Mouse (Mus musculus) kidney, postnatal 0 days (tissue): ENCODE data around the gene Kdm5b. TPM values are rescaled to one million over a fixed set of nuclear protein-coding genes. Genes with fewer than 3 reads are reported as not detected.
"Not testable (repeated sequence)": the region's sequence is repeated elsewhere in the genome, so short reads cannot be mapped to it uniquely, and the experiment has no call there.

ENCODE experiments used
- ATAC-seq: fragments of 200-750 bp; cut with Nextera tagmentation; replicated peaks from 2 replicates; pipeline ENCODE4 v1.8.0; 2017; ENCODE audit warnings: low read depth, moderate number of reproducible peaks, moderate TSS enrichment, moderate library complexity; ENCODE audit not compliant: low FRiP score
- DNase-seq: peaks from one replicate; pipeline ENCODE4 v3.0.0-alpha.2; 2016; ENCODE audit warnings: low spot score
- H3K27ac ChIP-seq: fragments of 300-500 bp; sonication (generic); 2 replicates; pipeline ENCODE4 v1.5.1; 2014; ENCODE audit warnings: mild to moderate bottlenecking
- H3K27me3 ChIP-seq: fragments of 300-500 bp; sonication (generic); 2 replicates; pipeline ENCODE4 v1.6.1; 2014; ENCODE audit warnings: low read length, mixed read lengths; ENCODE audit not compliant: insufficient read depth
- H3K36me3 ChIP-seq: fragments of 300-500 bp; sonication (generic); 2 replicates; pipeline ENCODE4 v1.6.1; 2014; ENCODE audit warnings: low read length, mixed read lengths; ENCODE audit not compliant: insufficient read depth
- H3K4me1 ChIP-seq: fragments of 300-500 bp; sonication (generic); replicated peaks from 2 replicates; pipeline ENCODE4 v1.6.1; 2014; ENCODE audit warnings: antibody characterized with exemption, low read length, mixed read lengths; ENCODE audit not compliant: insufficient read depth
- H3K4me2 ChIP-seq: fragments of 300-500 bp; sonication (generic); 2 replicates; pipeline ENCODE4 v1.6.1; 2014; ENCODE audit warnings: mild to moderate bottlenecking, low read length, moderate library complexity, mixed read lengths
- H3K4me3 ChIP-seq: fragments of 300-500 bp; sonication (generic); replicated peaks from 2 replicates; pipeline ENCODE4 v1.5.1; 2014; ENCODE audit warnings: low read depth, low read length
- H3K9ac ChIP-seq: fragments of 300-500 bp; sonication (generic); 2 replicates; pipeline ENCODE4 v1.6.1; 2014; ENCODE audit warnings: low read depth, low read length
- H3K9me3 ChIP-seq: fragments of 300-500 bp; sonication (generic); replicated peaks from 2 replicates; pipeline ENCODE4 v1.6.1; 2016; ENCODE audit warnings: low read length, inconsistent platforms, mixed read lengths
- CTCF ChIP-seq: IDR thresholded peaks from 2 replicates; pipeline ENCODE4 v1.5.1; 2016; ENCODE audit warnings: antibody characterized with exemption, low read depth, mild to moderate bottlenecking, moderate library complexity
- WGBS: fragments of 180-500 bp; shearing (Covaris S2); extraction: QIAGEN DNeasy Blood & Tissue Kit; methylation state at CpG from one replicate; pipeline ENCODE4 v1.1.7; 2014; 5-methylcytosine and 5-hydroxymethylcytosine counted together
- polyA plus RNA-seq: library from polyadenylated mRNA; unstranded; fragments of >200 nt; fragmentation: Nextera tagmentation; extraction: Ambion mirVana; gene quantifications from 2 replicates; pipeline ENCODE4 v1.2.1, GENCODE M21; 2015

Kdm5b gene
- polyA plus RNA-seq, 1 experiment from 2014 or later = 40.2 TPM

GRCm38 (mm10) chr1:134516491-134517198 lies 43.3 kb upstream of the Kdm5b start:
- Histone ChIP-seq H3K9ac (no peak overlapping the region), H3K27ac (peak overlapping the region; percentile 72), H3K9me3 (no peaks in the 10 kb centered on the region), H3K4me1 (peaks cover 17% of the 10 kb centered on the region), H3K4me3 (no peak overlapping the region), H3K36me3 (no peaks in the 10 kb centered on the region), H3K27me3 (no peaks in the 10 kb centered on the region), H3K4me2 (no peak overlapping the region)
- ATAC-seq (peak; percentile 33; the same call in 1 of the 2 replicates), DNase-seq (peak; percentile 92)
- no peak for TF ChIP-seq CTCF
- WGBS = 17% methylated on average over 4 of the region's 4 CpGs

GRCm38 (mm10) chr1:134517841-134518240 lies 42.1 kb upstream of the Kdm5b start:
- not testable (repeated sequence) for H3K9ac ChIP-seq, H3K4me3 ChIP-seq, DNase-seq, H3K9me3 ChIP-seq, H3K27ac ChIP-seq, H3K36me3 ChIP-seq, ATAC-seq, H3K4me2 ChIP-seq, H3K27me3 ChIP-seq
- peaks cover 17% of the 10 kb centered on the region for H3K4me1 ChIP-seq
- 93% methylated on average over 14 of the region's 14 CpGs for WGBS

GRCm38 (mm10) chr1:134518677-134519076 lies 41.3 kb upstream of the Kdm5b start:
- no peaks in the 10 kb centered on the region for H3K36me3 ChIP-seq
- H3K27ac ChIP-seq = no peak overlapping the region
- no peaks in the 10 kb centered on the region for H3K9me3 ChIP-seq
- H3K4me1 ChIP-seq = peaks cover 9% of the 10 kb centered on the region; the same call in 1 of the 2 replicates
- H3K4me2 ChIP-seq = no peak overlapping the region
- 6% methylated on average over 7 of the region's 7 CpGs for WGBS
- peak; percentile 90 for TF ChIP-seq CTCF
- H3K9ac ChIP-seq = no peak overlapping the region
- DNase-seq (peak; percentile 98), ATAC-seq (peak; percentile 77)
- no peak overlapping the region for H3K4me3 ChIP-seq
- H3K27me3 ChIP-seq = no peaks in the 10 kb centered on the region

- H3K9ac ChIP-seq, DNase-seq, H3K27me3 ChIP-seq, H3K4me2 ChIP-seq, H3K9me3 ChIP-seq, H3K27ac ChIP-seq, H3K4me1 ChIP-seq, H3K36me3 ChIP-seq, ATAC-seq, H3K4me3 ChIP-seq: not testable (repeated sequence)
- WGBS = 92% methylated on average over 5 of the region's 5 CpGs
Observed at GRCm38 (mm10) chr1:134519201-134519600, 40.8 kb upstream of the Kdm5b start.

GRCm38 (mm10) chr1:134520001-134520721 lies 39.8 kb upstream of the Kdm5b start:
- Histone ChIP-seq H3K4me1 (peaks cover 8% of the 10 kb centered on the region; the same call in 1 of the 2 replicates), H3K4me2 (no peak overlapping the region), H3K27ac (no peak overlapping the region), H3K36me3 (no peaks in the 10 kb centered on the region), H3K27me3 (no peaks in the 10 kb centered on the region), H3K9ac (no peak overlapping the region), H3K4me3 (no peak overlapping the region), H3K9me3 (no peaks in the 10 kb centered on the region)
- no peak for DNase-seq
- WGBS = 81% methylated on average over 8 of the region's 8 CpGs
- ATAC-seq = no peak
- no peak for TF ChIP-seq CTCF

- TF ChIP-seq CTCF = no peak
- 80% methylated on average over 7 of the region's 7 CpGs for WGBS
Observed at GRCm38 (mm10) chr1:134521163-134521562, 38.8 kb upstream of the Kdm5b start.

More at GRCm38 (mm10) chr1:134521163-134521562, 38.8 kb upstream of the Kdm5b start:
- peaks cover 3% of the 10 kb centered on the region; the same call in 1 of the 2 replicates for H3K4me1 ChIP-seq
- H3K4me3 ChIP-seq = no peak overlapping the region
- no peaks in the 10 kb centered on the region for H3K9me3 ChIP-seq
- H3K36me3 ChIP-seq = no peaks in the 10 kb centered on the region
- DNase-seq = no peak
- no peak overlapping the region for H3K4me2 ChIP-seq
- no peaks in the 10 kb centered on the region for H3K27me3 ChIP-seq
- H3K27ac ChIP-seq = no peak overlapping the region
- no peak for ATAC-seq
- no peak overlapping the region for H3K9ac ChIP-seq
